Mouse (Mus musculus): Measurements from ENCODE around the gene Klhl29. TPM values are rescaled to one million over a fixed set of nuclear protein-coding genes. Genes with fewer than 3 reads are reported as not detected.

Gene Klhl29
- total RNA-seq, 2 experiments from 2014 or later, result not detected

DNA sequence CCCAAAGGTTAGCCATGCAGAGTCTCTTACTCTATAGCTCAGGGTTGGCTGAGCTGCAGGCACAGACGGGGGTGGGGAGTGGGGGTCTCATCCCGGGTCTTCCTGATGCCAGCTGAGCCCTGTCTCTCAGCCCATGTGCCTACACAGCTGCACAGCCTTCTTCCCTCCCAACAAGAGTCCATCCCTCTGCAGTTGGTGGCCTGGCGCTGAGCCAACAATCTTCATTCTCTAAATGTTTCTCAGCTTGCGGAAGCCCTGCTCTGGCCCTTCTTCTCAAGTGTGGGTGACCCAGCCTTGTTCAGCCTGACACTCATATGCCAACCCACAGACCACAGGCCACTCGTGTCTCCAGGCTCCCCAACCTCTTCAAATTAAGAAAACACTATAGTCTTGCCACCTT is 138.4 kb downstream of the Klhl29 start:
- no peak for ATAC-seq (replicated peaks; ENCODE audit: low FRiP score, poor library complexity, severe bottlenecking)

- no peak for ATAC-seq (replicated peaks; ENCODE audit: low FRiP score, poor library complexity, severe bottlenecking)
Observed at GRCm38 (mm10) chr12:5235596-5235995, 139.9 kb downstream of the Klhl29 start.

GRCm38 (mm10) chr12:5230504-5230903 is 145.0 kb downstream of the Klhl29 start:
- ATAC-seq (replicated peaks; ENCODE audit: low FRiP score, poor library complexity, severe bottlenecking), result no peak

DNA sequence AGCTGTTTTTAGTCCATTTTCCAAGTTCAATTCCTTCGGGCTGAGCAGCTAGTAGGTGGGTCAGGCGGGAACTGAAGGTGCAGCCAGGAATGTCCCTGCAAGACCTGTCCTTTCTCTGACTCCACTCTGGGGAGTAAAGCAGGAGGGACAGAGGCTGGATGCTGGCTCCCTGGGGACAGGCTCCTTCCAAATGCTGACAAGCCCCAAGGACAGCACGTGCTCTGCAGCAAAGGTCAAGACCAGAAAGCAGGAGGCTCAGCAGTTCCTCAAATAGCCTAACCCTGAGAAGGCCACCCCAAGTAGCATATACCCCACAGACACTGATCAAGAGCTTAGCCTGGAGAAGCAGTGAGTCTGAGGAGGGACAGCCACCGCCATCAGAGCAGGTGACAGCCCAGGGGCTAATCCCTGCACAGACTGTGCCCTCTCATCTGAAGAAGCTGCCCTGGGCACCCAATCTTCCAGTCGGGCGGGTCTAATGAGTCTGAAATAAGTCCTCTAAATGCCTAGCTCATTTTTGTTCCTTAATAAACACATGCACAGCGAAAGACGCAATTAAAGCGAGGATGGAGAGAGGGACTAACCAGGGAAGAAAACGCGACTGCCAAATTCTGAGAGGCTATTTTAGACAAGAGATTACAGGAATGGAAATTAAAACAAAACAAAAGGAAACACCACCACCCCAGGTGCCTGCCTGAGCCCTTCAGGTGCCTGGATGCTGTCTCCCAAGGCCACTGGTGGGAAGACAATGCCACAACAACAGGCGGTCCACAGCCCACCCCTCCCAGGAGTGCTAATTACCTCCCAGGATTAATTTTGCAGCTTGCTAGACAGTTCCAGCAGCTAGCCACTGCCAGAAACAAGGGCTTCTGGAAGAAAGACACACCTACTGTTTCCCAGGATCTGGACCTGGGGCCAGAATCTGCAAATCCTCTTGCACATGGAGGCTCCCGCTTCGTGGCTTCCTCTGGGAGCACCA is 148.5 kb downstream of the Klhl29 start:
- no peak for ATAC-seq (replicated peaks; ENCODE audit: low FRiP score, poor library complexity, severe bottlenecking)

- no peak for ATAC-seq (replicated peaks; ENCODE audit: low FRiP score, poor library complexity, severe bottlenecking)
Observed at GRCm38 (mm10) chr12:5223595-5223994, 151.9 kb downstream of the Klhl29 start.

DNA sequence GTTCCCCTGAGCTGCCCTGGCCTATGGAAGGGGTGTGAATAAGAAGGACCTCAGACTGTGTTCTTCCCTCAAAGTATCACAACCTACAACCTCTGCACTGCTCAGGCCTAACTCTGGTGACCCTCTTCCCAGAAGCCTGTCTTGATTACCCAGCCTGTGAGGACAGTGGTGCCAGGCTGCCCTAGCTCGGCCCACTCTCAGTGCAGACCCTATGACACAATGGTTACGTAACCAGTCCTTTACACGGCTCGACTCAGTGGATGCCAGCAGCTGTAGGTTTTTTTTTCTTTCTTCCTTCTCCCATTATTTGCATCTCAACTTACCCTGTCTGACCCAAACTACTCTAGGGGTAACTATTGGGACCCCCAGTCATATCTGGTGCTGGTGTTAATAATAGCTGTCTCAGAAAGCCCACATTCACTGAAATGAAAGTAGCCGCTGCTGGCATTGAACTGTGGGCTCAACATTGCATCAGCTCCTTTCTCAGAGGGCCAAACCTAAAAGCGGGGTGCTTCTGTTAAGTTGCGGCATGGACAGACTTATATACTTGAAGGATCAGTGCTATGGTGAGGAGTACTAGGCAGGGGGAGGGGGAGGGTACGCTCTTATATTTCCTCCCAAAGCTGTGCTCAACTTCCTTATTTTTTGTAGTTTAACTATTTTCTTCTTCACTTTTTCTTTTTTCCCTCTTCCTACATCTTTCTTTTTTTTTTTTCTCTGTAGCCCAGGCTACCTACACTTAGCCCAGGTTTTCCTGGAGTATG is 152.9 kb downstream of the Klhl29 start:
- no peak for ATAC-seq (replicated peaks; ENCODE audit: low FRiP score, poor library complexity, severe bottlenecking)

DNA sequence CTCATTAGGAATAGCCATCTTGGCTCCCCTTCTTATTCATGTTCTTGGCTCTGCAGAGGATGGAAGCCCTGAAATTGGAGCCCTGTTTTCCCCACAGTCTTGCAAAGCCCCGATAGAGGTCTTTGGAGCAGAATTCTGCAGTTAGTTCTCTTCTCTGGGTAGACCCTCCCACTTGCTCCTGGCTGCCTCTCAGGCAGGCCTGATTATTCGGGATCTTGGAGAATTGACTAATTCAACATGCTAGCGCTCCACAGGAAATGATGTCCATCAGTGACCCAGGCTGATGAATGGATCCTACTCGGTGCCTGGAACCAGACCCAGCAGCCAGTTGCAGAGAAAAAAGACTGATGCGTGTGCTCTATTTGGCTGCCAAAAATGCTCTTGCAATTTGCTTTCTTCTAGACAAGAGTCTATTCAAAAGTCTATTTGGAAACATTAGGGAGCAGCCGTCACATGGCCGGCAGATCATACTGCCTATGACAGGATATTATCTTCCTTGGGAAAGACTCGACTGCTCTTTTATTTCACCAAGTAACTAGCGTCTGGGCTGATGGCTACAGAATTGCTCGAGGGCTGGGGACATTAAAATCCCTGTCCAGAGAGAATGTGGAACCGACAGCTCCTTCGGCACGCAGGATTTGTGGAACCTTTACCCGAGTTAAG is 155.4 kb downstream of the Klhl29 start:
- no peak for ATAC-seq (replicated peaks; ENCODE audit: low FRiP score, poor library complexity, severe bottlenecking)

DNA sequence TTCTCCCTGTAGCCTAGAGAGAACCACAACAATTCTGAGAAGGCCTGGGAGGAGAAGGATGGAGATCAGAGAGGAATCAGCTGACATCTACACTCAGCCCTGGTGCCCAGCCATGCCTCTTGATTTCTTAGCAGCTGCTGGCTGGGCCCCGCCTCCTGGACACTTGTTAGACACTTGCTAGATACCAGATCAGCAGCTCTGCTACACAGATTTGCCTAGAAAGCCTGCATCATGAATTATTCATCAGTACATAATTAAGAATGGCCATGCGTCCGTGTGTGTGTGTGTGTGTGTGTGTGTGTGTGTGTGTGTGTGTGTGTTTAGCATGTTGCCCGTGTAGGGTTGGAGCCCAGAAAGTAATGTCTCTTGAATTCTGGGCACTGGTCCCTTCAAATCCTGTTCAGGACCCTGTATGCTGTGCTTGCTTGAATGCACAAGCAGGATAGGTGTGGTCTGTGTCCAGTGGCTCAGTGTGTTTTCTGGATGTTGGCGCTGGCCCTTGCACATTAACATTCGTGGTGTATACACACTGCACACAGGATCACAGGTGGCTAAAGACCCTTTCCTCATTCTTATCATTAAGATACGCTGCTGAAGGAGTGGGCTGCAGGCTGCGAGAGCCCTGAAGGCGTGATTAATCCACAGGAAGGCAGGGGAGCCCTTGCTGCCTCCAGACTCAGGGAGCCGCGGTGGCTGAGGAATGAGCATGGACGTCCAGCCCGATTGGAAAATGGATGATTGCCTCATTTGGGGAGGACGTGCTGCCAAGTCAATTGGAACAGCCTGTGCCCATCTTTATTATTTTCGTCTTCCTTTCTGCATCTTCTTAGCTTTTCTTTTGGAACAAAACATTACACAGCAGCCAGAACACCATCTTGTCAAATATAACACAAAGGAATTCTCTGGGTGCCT is 159.4 kb downstream of the Klhl29 start:
- ATAC-seq (replicated peaks; ENCODE audit: low FRiP score, poor library complexity, severe bottlenecking), result no peak

GRCm38 (mm10) chr12:5214266-5214665 is 161.2 kb downstream of the Klhl29 start:
- no peak for ATAC-seq (replicated peaks; ENCODE audit: low FRiP score, poor library complexity, severe bottlenecking)

DNA sequence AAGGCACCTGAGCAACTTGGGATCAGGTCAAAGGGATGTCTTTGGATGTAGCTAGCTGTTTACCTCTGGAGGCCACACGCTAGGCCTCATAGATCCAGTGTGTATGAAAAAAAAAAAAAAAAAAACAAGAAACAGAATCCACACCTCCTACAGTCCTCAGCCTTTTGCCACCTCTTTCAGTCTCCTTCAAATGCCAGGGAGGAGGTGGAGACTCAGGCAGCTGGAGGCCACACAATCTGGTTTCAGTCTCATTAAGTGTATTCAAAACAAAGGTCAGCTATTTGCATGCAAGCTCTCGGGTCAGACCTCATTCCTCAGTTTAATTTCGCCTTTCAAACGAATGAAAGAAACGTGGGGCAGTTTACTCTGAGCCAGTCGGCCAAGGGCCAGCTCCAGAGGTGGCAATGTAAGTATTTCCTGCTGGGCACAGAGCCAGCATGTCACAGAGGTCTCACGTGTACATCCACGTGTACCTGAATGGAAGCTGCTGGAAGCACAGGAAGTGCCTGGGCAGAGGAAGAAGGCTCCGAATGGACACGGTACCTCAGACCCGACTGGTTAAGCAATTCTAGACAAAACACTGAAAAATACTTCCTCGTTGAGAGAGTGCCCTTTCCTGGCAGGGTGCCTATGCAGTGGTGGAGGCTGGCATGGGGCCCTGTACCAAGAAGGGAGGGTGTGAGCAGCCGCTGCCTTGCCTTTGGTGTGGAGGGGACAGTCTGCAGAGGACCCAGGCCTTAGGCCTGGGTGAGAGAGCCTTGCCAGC is 162.0 kb downstream of the Klhl29 start:
- ATAC-seq (replicated peaks; ENCODE audit: low FRiP score, poor library complexity, severe bottlenecking), result no peak

GRCm38 (mm10) chr12:5211884-5212283 is 163.6 kb downstream of the Klhl29 start:
- no peak for ATAC-seq (replicated peaks; ENCODE audit: low FRiP score, poor library complexity, severe bottlenecking)

DNA sequence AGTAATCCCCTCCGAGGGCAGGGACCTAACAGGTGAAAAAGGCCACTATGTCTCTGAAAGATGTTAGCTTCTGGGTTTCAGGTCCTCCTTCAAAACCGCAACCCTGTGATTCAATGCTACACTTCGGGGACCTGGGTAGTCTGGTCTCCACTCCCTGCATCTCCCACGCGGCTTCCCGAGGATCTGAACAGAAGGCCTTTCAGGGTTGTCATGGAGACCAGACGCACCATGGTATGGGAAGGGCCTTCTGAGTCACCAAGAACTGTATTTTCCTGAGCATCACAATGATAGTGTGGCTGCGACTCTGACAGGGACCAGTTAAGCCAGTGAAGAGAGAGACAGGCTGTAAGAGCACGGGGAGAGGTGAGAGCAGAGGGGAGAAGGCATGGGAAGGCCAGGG is 164.7 kb downstream of the Klhl29 start:
- ATAC-seq (replicated peaks; ENCODE audit: low FRiP score, poor library complexity, severe bottlenecking), result no peak

- no peak for ATAC-seq (replicated peaks; ENCODE audit: low FRiP score, poor library complexity, severe bottlenecking)
Observed at GRCm38 (mm10) chr12:5207941-5208905, 167.3 kb downstream of the Klhl29 start.

GRCm38 (mm10) chr12:5207172-5207571 is 168.3 kb downstream of the Klhl29 start:
- no peak for ATAC-seq (replicated peaks; ENCODE audit: low FRiP score, poor library complexity, severe bottlenecking)

DNA sequence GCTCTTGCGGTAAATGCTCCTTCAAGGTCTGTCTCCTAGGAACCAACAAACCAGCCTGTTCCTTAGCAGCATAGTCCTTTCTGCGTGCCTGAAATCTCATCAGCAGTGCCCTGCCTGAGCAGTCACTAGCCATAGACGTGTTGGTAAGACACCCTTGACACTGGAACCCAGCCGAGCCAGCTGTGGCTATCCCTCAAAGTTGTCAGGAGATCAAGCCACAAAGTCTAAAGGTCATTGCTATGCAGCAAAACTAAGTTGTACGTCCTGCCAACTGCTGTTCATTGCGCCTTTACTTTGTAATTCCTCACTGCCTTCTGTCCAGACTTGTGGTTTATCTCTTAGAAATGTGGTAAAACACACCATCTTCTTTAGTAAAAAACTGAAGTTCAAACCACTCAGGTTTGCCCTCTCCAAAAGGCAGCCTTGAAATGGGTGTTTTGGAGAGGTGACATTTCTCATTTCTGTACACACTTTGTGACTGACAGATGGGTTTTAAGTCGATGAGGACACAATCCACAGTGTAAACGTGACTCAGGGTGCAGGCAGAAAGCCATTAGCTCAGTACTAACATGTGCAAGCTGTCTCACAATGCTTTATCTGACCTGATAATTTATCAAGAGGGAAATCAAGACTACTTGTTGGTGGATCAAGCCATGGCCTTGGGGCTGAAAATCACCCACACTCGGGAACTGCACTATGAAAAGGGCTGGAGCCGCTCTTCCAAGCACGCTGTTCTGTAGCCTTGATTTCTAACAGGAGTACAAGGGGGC is 171.2 kb downstream of the Klhl29 start:
- no peak for ATAC-seq (replicated peaks; ENCODE audit: low FRiP score, poor library complexity, severe bottlenecking)

- no peak for ATAC-seq (replicated peaks; ENCODE audit: low FRiP score, poor library complexity, severe bottlenecking)
Observed at GRCm38 (mm10) chr12:5203385-5203784, 172.1 kb downstream of the Klhl29 start.

GRCm38 (mm10) chr12:5198254-5198653 is 177.2 kb downstream of the Klhl29 start:
- ATAC-seq (replicated peaks; ENCODE audit: low FRiP score, poor library complexity, severe bottlenecking), result no peak

Data from erythroid progenitor cell, adult 5-6 weeks (primary cell).